Mouse (Mus musculus): ENCODE measurements around the gene Itga6. TPM values are rescaled to one million over a fixed set of nuclear protein-coding genes. Genes with fewer than 3 reads are reported as not detected.
A peak's percentile ranks its signal among the peaks of the same experiment; 100 is the strongest.

Itga6 gene
- polyA plus RNA-seq, 1 experiment from 2014 or later, result 5.3 TPM

GRCm38 (mm10) chr2:71786591-71787155 is 41.3 kb downstream of the Itga6 start:
- Histone ChIP-seq H3K9me3 (replicated peaks; ENCODE audit: control insufficient read depth, low read length) (no peaks in the 10 kb centered on the region), H3K9ac (ENCODE audit: low read depth, low read length) (peak overlapping the region; percentile 62), H3K4me1 (ENCODE audit: control insufficient read depth, low read depth, low read length) (peaks cover 11% of the 10 kb centered on the region), H3K4me3 (ENCODE audit: low read depth, low read length) (peak overlapping the region; percentile 71), H3K27ac (ENCODE audit: low read length) (no peak overlapping the region; the same call in 1 of the 2 replicates), H3K27me3 (ENCODE audit: control insufficient read depth, insufficient read depth, low read depth, low read length) (peaks cover 29% of the 10 kb centered on the region), H3K36me3 (ENCODE audit: control insufficient read depth, insufficient read depth) (no peaks in the 10 kb centered on the region), H3K4me2 (ENCODE audit: low read depth, low read length) (peak overlapping the region; percentile 93)
- WGBS (ENCODE audit: insufficient replicate concordance), result under 1% methylated on average over 59 of the region's 61 CpGs
- peak; percentile 86 for ATAC-seq (ENCODE audit: low read depth)

GRCm38 (mm10) chr2:71787156-71787590 is 41.8 kb downstream of the Itga6 start:
- Histone ChIP-seq H3K27ac (ENCODE audit: low read length) (no peak overlapping the region; the same call in 1 of the 2 replicates), H3K27me3 (ENCODE audit: control insufficient read depth, insufficient read depth, low read depth, low read length) (peaks cover 29% of the 10 kb centered on the region), H3K9ac (ENCODE audit: low read depth, low read length) (peak overlapping the region; percentile 62), H3K9me3 (replicated peaks; ENCODE audit: control insufficient read depth, low read length) (no peaks in the 10 kb centered on the region), H3K4me2 (ENCODE audit: low read depth, low read length) (peak overlapping the region; percentile 93), H3K36me3 (ENCODE audit: control insufficient read depth, insufficient read depth) (no peaks in the 10 kb centered on the region), H3K4me1 (ENCODE audit: control insufficient read depth, low read depth, low read length) (peaks cover 11% of the 10 kb centered on the region), H3K4me3 (ENCODE audit: low read depth, low read length) (peak overlapping the region; percentile 71)
- peak; percentile 44 for ATAC-seq (ENCODE audit: low read depth)
- WGBS (ENCODE audit: insufficient replicate concordance), result under 1% methylated on average over 40 of the region's 40 CpGs

- ATAC-seq (ENCODE audit: low read depth), result no peak
- H3K4me3 ChIP-seq (ENCODE audit: low read depth, low read length), result peak overlapping the region; percentile 71
These were observed 42.4 kb downstream of the Itga6 start for GRCm38 (mm10) chr2:71787591-71788460.

GRCm38 (mm10) chr2:71790752-71791151 is 45.3 kb downstream of the Itga6 start:
- Histone ChIP-seq H3K36me3 (ENCODE audit: control insufficient read depth, insufficient read depth) (no peaks in the 10 kb centered on the region), H3K4me1 (ENCODE audit: control insufficient read depth, low read depth, low read length) (peaks cover 11% of the 10 kb centered on the region), H3K4me3 (ENCODE audit: low read depth, low read length) (no peak overlapping the region), H3K9me3 (replicated peaks; ENCODE audit: control insufficient read depth, low read length) (no peaks in the 10 kb centered on the region), H3K9ac (ENCODE audit: low read depth, low read length) (no peak overlapping the region), H3K4me2 (ENCODE audit: low read depth, low read length) (no peak overlapping the region), H3K27me3 (ENCODE audit: control insufficient read depth, insufficient read depth, low read depth, low read length) (peaks cover 29% of the 10 kb centered on the region), H3K27ac (ENCODE audit: low read length) (no peak overlapping the region)
- WGBS (ENCODE audit: insufficient replicate concordance), result 64% methylated on average over 5 of the region's 5 CpGs
- ATAC-seq (ENCODE audit: low read depth), result no peak

More at GRCm38 (mm10) chr2:71787591-71788460, 42.4 kb downstream of the Itga6 start:
- H3K9me3 ChIP-seq (replicated peaks; ENCODE audit: control insufficient read depth, low read length), result no peaks in the 10 kb centered on the region
- WGBS (ENCODE audit: insufficient replicate concordance), result 5% methylated on average over 32 of the region's 32 CpGs
- H3K9ac ChIP-seq (ENCODE audit: low read depth, low read length), result peak overlapping the region; percentile 62
- peaks cover 29% of the 10 kb centered on the region for H3K27me3 ChIP-seq (ENCODE audit: control insufficient read depth, insufficient read depth, low read depth, low read length)
- peaks cover 11% of the 10 kb centered on the region for H3K4me1 ChIP-seq (ENCODE audit: control insufficient read depth, low read depth, low read length)
- H3K4me2 ChIP-seq (ENCODE audit: low read depth, low read length), result peak overlapping the region; percentile 93
- H3K36me3 ChIP-seq (ENCODE audit: control insufficient read depth, insufficient read depth), result no peaks in the 10 kb centered on the region
- H3K27ac ChIP-seq (ENCODE audit: low read length), result no peak overlapping the region

GRCm38 (mm10) chr2:71791203-71791602 is 45.8 kb downstream of the Itga6 start:
- H3K4me1 ChIP-seq (ENCODE audit: control insufficient read depth, low read depth, low read length), result peaks cover 11% of the 10 kb centered on the region
- no peaks in the 10 kb centered on the region for H3K9me3 ChIP-seq (replicated peaks; ENCODE audit: control insufficient read depth, low read length)
- H3K4me2 ChIP-seq (ENCODE audit: low read depth, low read length), result no peak overlapping the region
- no peak overlapping the region for H3K9ac ChIP-seq (ENCODE audit: low read depth, low read length)
- no peak overlapping the region for H3K27ac ChIP-seq (ENCODE audit: low read length)
- 67% methylated on average over 2 of the region's 2 CpGs for WGBS (ENCODE audit: insufficient replicate concordance)
- H3K36me3 ChIP-seq (ENCODE audit: control insufficient read depth, insufficient read depth), result no peaks in the 10 kb centered on the region
- no peak for ATAC-seq (ENCODE audit: low read depth)
- H3K27me3 ChIP-seq (ENCODE audit: control insufficient read depth, insufficient read depth, low read depth, low read length), result peaks cover 29% of the 10 kb centered on the region
- no peak overlapping the region for H3K4me3 ChIP-seq (ENCODE audit: low read depth, low read length)

DNA sequence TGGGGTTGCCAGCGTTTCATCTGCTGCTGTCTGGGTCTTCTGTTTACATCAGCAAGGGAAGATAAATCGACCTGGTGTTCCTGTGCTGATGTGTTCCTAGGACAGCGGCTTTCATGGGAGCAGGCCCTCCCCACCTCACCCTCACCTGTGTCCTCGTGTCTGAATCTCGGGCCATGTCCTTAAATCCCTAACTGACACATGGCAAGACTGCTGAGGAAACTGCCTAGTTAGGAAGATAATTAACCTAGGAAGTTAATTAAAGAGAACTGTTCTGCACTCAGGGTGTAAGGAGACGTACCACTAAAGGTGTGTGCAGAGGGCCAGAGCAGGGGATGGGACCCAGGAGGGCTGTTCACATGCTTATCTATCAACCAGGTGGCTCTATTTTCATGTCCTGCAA is 48.7 kb downstream of the Itga6 start:
- no peak overlapping the region for H3K27ac ChIP-seq (ENCODE audit: low read length)
- peaks cover 4% of the 10 kb centered on the region for H3K27me3 ChIP-seq (ENCODE audit: control insufficient read depth, insufficient read depth, low read depth, low read length)
- H3K9me3 ChIP-seq (replicated peaks; ENCODE audit: control insufficient read depth, low read length), result no peaks in the 10 kb centered on the region
- no peaks in the 10 kb centered on the region for H3K36me3 ChIP-seq (ENCODE audit: control insufficient read depth, insufficient read depth)
- H3K4me3 ChIP-seq (ENCODE audit: low read depth, low read length), result no peak overlapping the region
- H3K4me1 ChIP-seq (ENCODE audit: control insufficient read depth, low read depth, low read length), result no peaks in the 10 kb centered on the region
- H3K4me2 ChIP-seq (ENCODE audit: low read depth, low read length), result no peak overlapping the region
- no peak overlapping the region for H3K9ac ChIP-seq (ENCODE audit: low read depth, low read length)
- whole genome bisulfite sequencing (ENCODE audit: insufficient replicate concordance), result 51% methylated on average over 6 of the region's 6 CpGs
- no peak for ATAC-seq (ENCODE audit: low read depth)

GRCm38 (mm10) chr2:71796787-71797186 is 51.4 kb downstream of the Itga6 start:
- ATAC-seq (ENCODE audit: low read depth), result no peak
- H3K27ac ChIP-seq (ENCODE audit: low read length), result no peak overlapping the region
- no peaks in the 10 kb centered on the region for H3K4me1 ChIP-seq (ENCODE audit: control insufficient read depth, low read depth, low read length)
- H3K4me2 ChIP-seq (ENCODE audit: low read depth, low read length), result no peak overlapping the region
- no peak overlapping the region for H3K4me3 ChIP-seq (ENCODE audit: low read depth, low read length)
- H3K9ac ChIP-seq (ENCODE audit: low read depth, low read length), result no peak overlapping the region
- WGBS (ENCODE audit: insufficient replicate concordance), result 60% methylated on average over 6 of the region's 6 CpGs
- no peaks in the 10 kb centered on the region for H3K9me3 ChIP-seq (replicated peaks; ENCODE audit: control insufficient read depth, low read length)
- H3K36me3 ChIP-seq (ENCODE audit: control insufficient read depth, insufficient read depth), result no peaks in the 10 kb centered on the region
- H3K27me3 ChIP-seq (ENCODE audit: control insufficient read depth, insufficient read depth, low read depth, low read length), result no peaks in the 10 kb centered on the region

GRCm38 (mm10) chr2:71800798-71801197 is 55.4 kb downstream of the Itga6 start:
- no peaks in the 10 kb centered on the region; the same call in 1 of the 2 replicates for H3K4me1 ChIP-seq (ENCODE audit: control insufficient read depth, low read depth, low read length)
- H3K4me3 ChIP-seq (ENCODE audit: low read depth, low read length), result no peak overlapping the region
- no peaks in the 10 kb centered on the region for H3K27me3 ChIP-seq (ENCODE audit: control insufficient read depth, insufficient read depth, low read depth, low read length)
- ATAC-seq (ENCODE audit: low read depth), result no peak
- no peak overlapping the region for H3K27ac ChIP-seq (ENCODE audit: low read length)
- H3K4me2 ChIP-seq (ENCODE audit: low read depth, low read length), result no peak overlapping the region
- H3K36me3 ChIP-seq (ENCODE audit: control insufficient read depth, insufficient read depth), result no peaks in the 10 kb centered on the region
- 48% methylated on average over 6 of the region's 6 CpGs for WGBS (ENCODE audit: insufficient replicate concordance)
- no peak overlapping the region for H3K9ac ChIP-seq (ENCODE audit: low read depth, low read length)
- H3K9me3 ChIP-seq (replicated peaks; ENCODE audit: control insufficient read depth, low read length), result no peaks in the 10 kb centered on the region

- no peak overlapping the region for H3K9ac ChIP-seq (ENCODE audit: low read depth, low read length)
- 74% methylated on average over 7 of the region's 7 CpGs for WGBS (ENCODE audit: insufficient replicate concordance)
- no peaks in the 10 kb centered on the region; the same call in 1 of the 2 replicates for H3K4me1 ChIP-seq (ENCODE audit: control insufficient read depth, low read depth, low read length)
- no peaks in the 10 kb centered on the region for H3K27me3 ChIP-seq (ENCODE audit: control insufficient read depth, insufficient read depth, low read depth, low read length)
- H3K4me3 ChIP-seq (ENCODE audit: low read depth, low read length), result no peak overlapping the region
- no peak overlapping the region for H3K27ac ChIP-seq (ENCODE audit: low read length)
- no peak for ATAC-seq (ENCODE audit: low read depth)
- H3K9me3 ChIP-seq (replicated peaks; ENCODE audit: control insufficient read depth, low read length), result no peaks in the 10 kb centered on the region
- no peaks in the 10 kb centered on the region for H3K36me3 ChIP-seq (ENCODE audit: control insufficient read depth, insufficient read depth)
- H3K4me2 ChIP-seq (ENCODE audit: low read depth, low read length), result no peak overlapping the region
These were observed 56.3 kb downstream of the Itga6 start for GRCm38 (mm10) chr2:71801691-71802090.
